Mouse (Mus musculus) gastrocnemius, adult 2 months (tissue): ENCODE data around the gene Clip3. TPM values are rescaled to one million over a fixed set of nuclear protein-coding genes. Genes with fewer than 3 reads are reported as not detected.

Experiments used
- DNase-seq: peaks from one replicate; pipeline ENCODE4 v3.0.0; 2022
- H3K27ac ChIP-seq: fragments of 200-600 bp; 2 replicates; pipeline ENCODE4 v1.8.1; 2022; ENCODE audit warnings: mild to moderate bottlenecking
- H3K4me3 ChIP-seq: fragments of 200-600 bp; 2 replicates; pipeline ENCODE4 v1.8.1; 2022; ENCODE audit warnings: mild to moderate bottlenecking, moderate library complexity
- CTCF ChIP-seq: fragments of 200-600 bp; IDR thresholded peaks from 2 replicates; pipeline ENCODE4 v1.8.1; 2022; ENCODE audit warnings: antibody characterized with exemption, mild to moderate bottlenecking, moderate library complexity
- intact Hi-C: fragments of 180-260 bp; cut with DNase I; formaldehyde crosslinking; loops from one replicate; pipeline ENCODE4 v1.15.1; 2025
- total RNA-seq, 2 experiments: library from RNA; stranded (reverse); gene quantifications; 2 replicates each; pipeline ENCODE4 v1.2.3; 2021

Clip3 gene
- total RNA-seq, 2 experiments from 2014 or later: 5.5 to 5.8 TPM

DNA sequence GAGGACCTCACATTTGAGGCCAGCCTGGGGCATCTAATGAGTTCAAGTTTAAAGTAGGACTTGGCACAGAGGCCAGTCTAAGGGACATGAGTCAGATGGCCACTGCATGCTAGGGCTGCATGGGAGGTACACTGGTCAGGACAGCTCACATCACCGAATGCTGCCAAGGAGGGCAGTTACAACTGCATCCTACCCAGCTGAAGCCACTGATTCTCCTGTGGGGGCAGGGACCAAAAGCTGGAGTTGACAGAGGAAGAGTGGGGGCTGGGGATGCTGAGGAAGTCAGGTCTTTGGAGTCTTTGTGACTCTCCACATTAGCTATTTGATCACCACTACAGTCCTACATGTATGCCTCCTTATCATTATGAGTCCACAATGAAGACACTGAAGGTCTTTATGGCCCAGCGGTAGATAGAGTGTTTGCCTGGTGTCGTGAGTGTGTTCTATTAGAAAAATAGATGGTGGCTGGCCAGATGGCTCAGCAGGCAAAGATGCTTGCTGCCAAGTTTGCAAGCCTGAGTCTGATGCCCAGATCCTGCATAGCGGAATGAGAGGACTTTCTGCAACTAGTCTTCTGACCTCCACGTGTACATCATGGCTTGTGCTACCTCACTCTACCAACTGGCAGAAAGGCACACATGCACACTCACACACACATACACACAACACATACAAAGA lies 48.0 kb downstream of the Clip3 start:
- intact Hi-C loops: no loop called here
- DNase-seq: no peak
- Histone ChIP-seq H3K27ac (no peak overlapping the region), H3K4me3 (no peak overlapping the region)
- no peak for TF ChIP-seq CTCF

DNA sequence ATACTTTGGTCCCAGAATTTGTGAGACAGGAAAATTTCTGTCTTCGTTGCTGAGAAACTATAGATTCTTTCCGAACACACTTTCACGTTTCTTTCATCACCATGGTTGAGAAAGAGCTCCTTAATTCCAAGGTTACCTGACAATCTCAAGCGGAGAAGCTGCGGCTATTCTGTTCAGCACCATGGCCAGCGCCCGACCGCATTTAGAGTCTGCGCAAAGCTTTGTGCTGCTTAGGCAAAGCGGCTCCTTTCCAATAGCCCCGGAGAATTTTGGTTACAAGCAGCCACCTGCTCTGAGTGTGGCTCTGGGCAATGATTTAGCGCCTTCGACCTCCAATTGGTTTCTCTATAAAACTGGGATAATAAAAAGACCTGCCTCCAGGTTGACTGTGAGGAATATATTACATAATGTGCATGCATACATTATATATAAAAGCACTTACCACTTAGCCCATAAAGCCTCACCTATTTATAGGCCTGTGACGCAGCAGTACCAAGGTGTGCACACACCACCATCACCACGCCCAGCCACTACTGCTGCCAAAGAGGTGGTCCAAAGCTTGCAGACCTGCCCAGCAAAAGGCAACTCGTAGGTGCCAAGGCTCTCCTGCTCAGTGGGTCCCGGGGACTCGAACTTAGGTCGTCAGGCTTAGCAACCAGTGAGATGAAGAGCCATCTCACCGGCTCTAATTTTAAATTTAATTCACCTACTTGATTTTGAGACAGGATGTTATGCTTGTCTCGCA lies 55.3 kb downstream of the Clip3 start:
- intact Hi-C loops: no loop called here
- TF ChIP-seq CTCF: no peak
- peak; percentile 72 for DNase-seq
- Histone ChIP-seq H3K27ac (no peak overlapping the region), H3K4me3 (no peak overlapping the region)

DNA sequence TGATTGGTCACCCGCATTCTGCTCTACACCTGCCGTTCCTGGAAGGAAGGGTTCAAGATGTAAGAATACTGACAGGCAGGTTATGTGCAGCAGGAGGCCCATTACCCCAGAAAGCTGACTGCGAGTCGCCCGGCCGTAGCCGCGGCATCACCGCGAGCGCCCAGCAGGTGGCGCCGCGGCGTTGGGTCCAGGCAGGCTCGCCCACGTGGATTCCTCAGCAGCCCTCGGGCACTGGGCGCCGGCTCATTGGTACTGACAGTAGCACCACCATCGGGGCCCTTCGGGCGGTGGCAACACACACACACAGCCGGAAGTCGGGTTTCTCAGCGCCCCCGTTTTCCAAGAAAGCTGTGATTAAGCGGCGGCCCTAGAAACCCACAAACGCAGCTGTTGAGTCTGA lies 56.3 kb downstream of the Clip3 start:
- no peak overlapping the region for H3K27ac ChIP-seq
- peak; percentile 67 for DNase-seq
- H3K4me3 ChIP-seq: no peak overlapping the region
- intact Hi-C loops: no loop called here
- TF ChIP-seq CTCF: peak; percentile 85

DNA sequence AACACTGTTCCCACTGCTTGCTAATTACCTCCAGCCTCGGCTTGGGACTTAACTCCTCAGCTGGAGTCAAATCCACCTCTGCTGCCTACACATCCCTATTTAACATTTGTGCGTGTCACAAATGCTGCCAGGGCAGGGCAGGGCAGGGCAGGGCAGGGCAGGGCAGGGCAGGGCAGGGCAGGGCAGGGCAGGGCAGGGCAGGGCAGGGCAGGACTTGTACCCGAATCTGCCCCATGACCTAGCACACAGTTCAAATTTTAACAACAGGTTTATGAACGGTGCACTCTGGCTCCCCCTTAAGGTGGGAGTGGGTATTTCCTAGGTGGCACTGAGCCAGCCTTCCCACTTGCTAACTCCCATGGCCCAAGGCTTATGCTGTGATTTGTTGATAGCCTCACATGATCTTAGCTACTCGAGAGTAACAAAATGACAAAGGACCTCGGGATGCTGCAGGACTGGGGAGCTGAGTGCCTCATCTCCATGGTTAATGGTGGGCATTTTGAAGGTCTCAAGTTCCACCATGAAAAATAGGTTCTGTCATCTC lies 61.8 kb downstream of the Clip3 start:
- peak; percentile 57 for DNase-seq
- Histone ChIP-seq H3K4me3 (no peak overlapping the region), H3K27ac (no peak overlapping the region)
- peak; percentile 83 for TF ChIP-seq CTCF
- intact Hi-C loops: no loop called here

DNA sequence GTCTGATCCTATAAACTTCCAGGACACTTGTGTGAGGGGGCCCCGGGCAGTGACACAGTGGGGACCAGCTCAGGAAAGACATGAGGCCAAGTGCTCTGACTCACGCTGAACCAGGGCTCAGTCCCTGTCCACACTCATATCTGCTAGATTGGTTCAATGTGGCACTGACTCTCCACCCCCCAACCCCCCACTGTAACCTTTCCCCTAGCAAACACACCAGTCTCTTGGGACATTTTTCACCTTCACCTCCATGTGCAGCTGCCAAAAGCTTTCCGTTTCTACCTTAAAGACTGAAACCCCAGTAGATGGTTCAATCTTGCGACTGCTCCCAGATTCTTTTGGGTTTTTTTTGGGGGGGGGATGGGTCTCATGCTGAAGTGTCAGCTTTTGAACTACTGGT lies 62.5 kb downstream of the Clip3 start:
- TF ChIP-seq CTCF: no peak
- H3K27ac ChIP-seq: no peak overlapping the region
- DNase-seq: no peak
- intact Hi-C loops: no loop called here
- H3K4me3 ChIP-seq: no peak overlapping the region

Other genes with a start within 250 kb of the Clip3 start
- gene Zfp14, start 240.3 kb upstream of the Clip3 start, total RNA-seq: 1 to 10 TPM; 1.8 to 2.1 TPM
- gene Zfp82, start 218.8 kb upstream of the Clip3 start, total RNA-seq: 1 to 10 TPM; 1.3 to 2.3 TPM
- under 1 TPM in 1 of 2 experiments, not detected in 1; 0.59 TPM for gene Gm26920, start 201.3 kb upstream of the Clip3 start, total RNA-seq
- gene Zfp566, start 201.2 kb upstream of the Clip3 start, total RNA-seq: 1 to 10 TPM; 1.2 to 3.4 TPM
- 10 to 100 TPM; 33.5 to 39.2 TPM for gene Zfp260, start 197.0 kb upstream of the Clip3 start, total RNA-seq
- gene Zfp382, start 169.8 kb upstream of the Clip3 start, total RNA-seq: 1 to 10 TPM; 1.1 to 1.3 TPM
- gene Zfp146, start 122.0 kb upstream of the Clip3 start, total RNA-seq: 10 to 100 TPM; 28.5 to 32.5 TPM
- gene Cox7a1, start 107.6 kb upstream of the Clip3 start, total RNA-seq: 1,000 to 10,000 TPM in 1 of 2 experiments, 100 to 1,000 TPM in 1; 850 to 1,151 TPM
- gene Capns1, start 92.9 kb upstream of the Clip3 start, total RNA-seq: 100 to 1,000 TPM; 178 to 186 TPM
- gene Polr2i, start 59.8 kb upstream of the Clip3 start, total RNA-seq: 10 to 100 TPM; 62.1 to 68.0 TPM
- 10 to 100 TPM; 29.8 to 31.5 TPM for gene Tbcb, start 59.5 kb upstream of the Clip3 start, total RNA-seq
- gene Ovol3, start 56.0 kb upstream of the Clip3 start, total RNA-seq: not detected
- under 1 TPM in 1 of 2 experiments, not detected in 1; 0.26 TPM for gene Thap8, start 11.6 kb upstream of the Clip3 start, total RNA-seq
- gene Wdr62, start 11.3 kb upstream of the Clip3 start, total RNA-seq: 1 to 10 TPM; 1.7 to 3.0 TPM
- 10 to 100 TPM; 21.0 to 22.9 TPM for gene Alkbh6, start 17.0 kb downstream of the Clip3 start, total RNA-seq
- 1 to 10 TPM; 1.8 to 2.1 TPM for gene Syne4, start 23.1 kb downstream of the Clip3 start, total RNA-seq
- under 1 TPM; 0.36 to 0.42 TPM for gene E130208F15Rik, start 30.0 kb downstream of the Clip3 start, total RNA-seq
- 1 to 10 TPM; 5.9 to 6.9 TPM for gene Sdhaf1, start 32.2 kb downstream of the Clip3 start, total RNA-seq
- gene Lrfn3, start 71.0 kb downstream of the Clip3 start, total RNA-seq: 1 to 10 TPM; 3.8 to 4.3 TPM
- gene Tyrobp, start 122.0 kb downstream of the Clip3 start, total RNA-seq: 1 to 10 TPM; 2.6 to 5.7 TPM
- gene Hcst, start 128.1 kb downstream of the Clip3 start, total RNA-seq: not detected
- under 1 TPM; 0.11 to 0.13 TPM for gene Nfkbid, start 130.0 kb downstream of the Clip3 start, total RNA-seq
- 1 to 10 TPM in 1 of 2 experiments, under 1 TPM in 1; 0.94 to 1.2 TPM for gene Aplp1, start 153.8 kb downstream of the Clip3 start, total RNA-seq
- gene Kirrel2, start 166.0 kb downstream of the Clip3 start, total RNA-seq: not detected
- not detected for gene Nphs1, start 166.6 kb downstream of the Clip3 start, total RNA-seq
- not detected for gene Prodh2, start 201.9 kb downstream of the Clip3 start, total RNA-seq
- under 1 TPM; 0.31 to 0.47 TPM for gene Arhgap33, start 243.3 kb downstream of the Clip3 start, total RNA-seq